Mouse (Mus musculus): ENCODE measurements around the gene Tbc1d9. TPM values are rescaled to one million over a fixed set of nuclear protein-coding genes. Genes with fewer than 3 reads are reported as not detected.

Tbc1d9 gene
- 2.6 TPM in 2 replicates for polyA plus RNA-seq (2015; fragmentation: Nextera tagmentation; extraction: Ambion mirVana)

- Histone ChIP-seq H3K4me3 (replicated peaks) (peak within 1 kb of the TSS; percentile 75), H3K9ac (peak within 1 kb of the TSS; percentile 87), H3K27ac (peak within 1 kb of the TSS; percentile 79), H3K4me2 (replicated peaks) (peak within 1 kb of the TSS; percentile 89), H3K27me3 (replicated peaks) (no peaks in the 10 kb centered on the region), H3K9me3 (no peaks in the 10 kb centered on the region), H3K4me1 (replicated peaks) (no peaks in the 10 kb centered on the region), H3K36me3 (no peaks in the 10 kb centered on the region)
- WGBS = under 1% methylated on average over 63 of the region's 63 CpGs
- peak; percentile 95 for ATAC-seq
Measured at GRCm38 (mm10) chr8:83165235-83165930, at the start of gene Tbc1d9. TSS of gene Tbc1d9 (plus strand) at chr8:83165352.

- Histone ChIP-seq H3K27me3 (replicated peaks) (no peaks in the 10 kb centered on the region), H3K4me1 (replicated peaks) (peaks cover 4% of the 10 kb centered on the region), H3K4me3 (replicated peaks) (no peak overlapping the region), H3K4me2 (replicated peaks) (no peak overlapping the region), H3K9me3 (no peaks in the 10 kb centered on the region), H3K36me3 (no peaks in the 10 kb centered on the region), H3K27ac (no peak overlapping the region), H3K9ac (no peak overlapping the region)
- WGBS = 51% methylated on average over 2 of the region's 2 CpGs
- ATAC-seq = no peak
Measured at GRCm38 (mm10) chr8:83135086-83135485, 30.1 kb upstream of the Tbc1d9 start.

GRCm38 (mm10) chr8:83140068-83140467 is 25.1 kb upstream of the Tbc1d9 start:
- WGBS = 47% methylated on average over 1 of the region's 1 CpGs
- peak; percentile 86 for ATAC-seq
- H3K27ac ChIP-seq = 0 out of 2 replicates have a peak overlapping the region, but pooled peaks have one; percentile 17

GRCm38 (mm10) chr8:83140701-83141111 is 24.4 kb upstream of the Tbc1d9 start:
- H3K36me3 ChIP-seq = no peaks in the 10 kb centered on the region
- H3K27me3 ChIP-seq (replicated peaks) = no peaks in the 10 kb centered on the region
- no peak for ATAC-seq
- H3K4me2 ChIP-seq (replicated peaks) = no peak overlapping the region
- 56% methylated on average over 3 of the region's 3 CpGs for WGBS
- H3K4me1 ChIP-seq (replicated peaks) = peaks cover 6% of the 10 kb centered on the region
- no peak overlapping the region for H3K27ac ChIP-seq
- H3K4me3 ChIP-seq (replicated peaks) = no peak overlapping the region
- H3K9me3 ChIP-seq = no peaks in the 10 kb centered on the region
- H3K9ac ChIP-seq = no peak overlapping the region

More at GRCm38 (mm10) chr8:83140068-83140467, 25.1 kb upstream of the Tbc1d9 start:
- Histone ChIP-seq H3K27me3 (replicated peaks) (no peaks in the 10 kb centered on the region), H3K36me3 (no peaks in the 10 kb centered on the region), H3K4me1 (replicated peaks) (peaks cover 6% of the 10 kb centered on the region), H3K9ac (no peak overlapping the region), H3K4me3 (replicated peaks) (no peak overlapping the region), H3K9me3 (no peaks in the 10 kb centered on the region), H3K4me2 (replicated peaks) (no peak overlapping the region)

DNA sequence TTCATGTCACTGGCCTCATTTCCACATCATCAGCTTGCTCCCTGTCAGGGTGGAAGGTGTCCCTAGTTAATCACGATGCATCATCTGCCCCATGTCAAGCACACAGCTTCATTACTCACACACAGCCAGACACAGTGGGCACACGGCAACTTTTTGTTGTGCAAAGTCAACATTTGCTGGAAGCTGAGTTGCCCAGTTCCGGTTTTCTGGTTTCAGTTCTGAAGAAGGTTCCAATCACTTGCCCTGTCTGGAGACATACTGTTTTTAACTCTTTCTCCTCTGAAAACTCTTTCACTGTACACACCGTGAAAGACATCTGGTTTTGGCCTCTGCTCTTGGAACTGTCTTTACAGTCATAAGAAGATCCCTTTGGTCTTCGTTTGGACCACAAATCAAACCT is 23.8 kb upstream of the Tbc1d9 start:
- Histone ChIP-seq H3K4me3 (replicated peaks) (no peak overlapping the region), H3K27me3 (replicated peaks) (no peaks in the 10 kb centered on the region), H3K36me3 (no peaks in the 10 kb centered on the region), H3K27ac (no peak overlapping the region), H3K4me2 (replicated peaks) (no peak overlapping the region), H3K9ac (no peak overlapping the region), H3K9me3 (no peaks in the 10 kb centered on the region), H3K4me1 (replicated peaks) (peaks cover 6% of the 10 kb centered on the region)
- no peak for ATAC-seq
- 68% methylated on average over 5 of the region's 5 CpGs for WGBS

DNA sequence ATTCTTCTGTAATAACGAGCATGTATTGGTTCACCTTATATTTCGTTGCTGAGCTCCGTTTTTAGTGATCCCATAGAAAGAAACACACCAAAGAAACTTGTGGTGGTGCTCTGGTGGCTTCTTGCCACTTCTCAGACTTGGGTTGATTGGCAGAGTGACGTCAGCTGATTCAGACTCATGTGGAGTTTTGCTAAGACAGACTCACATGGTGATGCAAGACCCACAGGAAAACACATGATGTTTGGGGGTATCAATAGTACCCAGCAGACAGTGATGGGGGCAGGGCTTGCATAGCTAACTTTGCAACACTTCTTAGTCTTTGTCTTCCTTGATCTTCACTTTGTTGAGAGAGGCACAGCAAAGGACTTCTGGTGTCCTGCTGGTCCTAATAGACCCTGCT is 20.6 kb upstream of the Tbc1d9 start:
- WGBS = 90% methylated on average over 4 of the region's 4 CpGs
- H3K4me3 ChIP-seq (replicated peaks) = no peak overlapping the region
- peaks cover 6% of the 10 kb centered on the region for H3K4me1 ChIP-seq (replicated peaks)
- no peaks in the 10 kb centered on the region for H3K36me3 ChIP-seq
- H3K27ac ChIP-seq = no peak overlapping the region
- no peak overlapping the region for H3K9ac ChIP-seq
- no peak overlapping the region for H3K4me2 ChIP-seq (replicated peaks)
- H3K9me3 ChIP-seq = no peaks in the 10 kb centered on the region
- no peak for ATAC-seq
- no peaks in the 10 kb centered on the region for H3K27me3 ChIP-seq (replicated peaks)

- Histone ChIP-seq H3K9me3 (no peaks in the 10 kb centered on the region), H3K36me3 (no peaks in the 10 kb centered on the region), H3K4me2 (replicated peaks) (no peak overlapping the region), H3K27ac (no peak overlapping the region), H3K4me1 (replicated peaks) (no peaks in the 10 kb centered on the region), H3K4me3 (replicated peaks) (no peak overlapping the region), H3K9ac (no peak overlapping the region), H3K27me3 (replicated peaks) (no peaks in the 10 kb centered on the region)
- ATAC-seq = no peak
- WGBS = 50% methylated on average over 3 of the region's 3 CpGs
Measured at GRCm38 (mm10) chr8:83145421-83145820, 19.7 kb upstream of the Tbc1d9 start.

DNA sequence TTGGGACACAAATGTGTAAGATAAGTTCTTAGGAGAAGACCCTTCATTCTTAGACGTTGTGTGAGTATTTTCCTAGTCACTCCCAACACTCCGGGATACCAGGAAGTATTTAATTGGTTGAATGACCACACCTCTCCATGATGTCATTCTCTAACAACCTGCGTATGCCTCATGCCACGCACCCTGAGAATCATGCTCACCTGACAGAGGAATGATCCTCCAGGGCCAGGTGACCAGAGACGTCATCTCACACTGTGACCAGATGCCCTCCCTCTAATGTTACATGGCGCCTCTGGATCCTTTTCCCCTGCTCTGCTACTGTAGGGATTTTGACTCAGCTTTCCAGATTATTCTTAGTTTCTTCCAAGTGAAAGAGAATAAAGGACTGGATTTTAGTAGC is 16.0 kb upstream of the Tbc1d9 start:
- no peak for ATAC-seq
- Histone ChIP-seq H3K9me3 (no peaks in the 10 kb centered on the region), H3K27ac (no peak overlapping the region), H3K27me3 (replicated peaks) (no peaks in the 10 kb centered on the region), H3K4me1 (replicated peaks) (no peaks in the 10 kb centered on the region), H3K9ac (no peak overlapping the region), H3K4me3 (replicated peaks) (no peak overlapping the region), H3K4me2 (replicated peaks) (no peak overlapping the region), H3K36me3 (no peaks in the 10 kb centered on the region)
- WGBS = 86% methylated on average over 6 of the region's 6 CpGs

- no peak overlapping the region for H3K4me2 ChIP-seq (replicated peaks)
- ATAC-seq = no peak
- H3K27me3 ChIP-seq (replicated peaks) = no peaks in the 10 kb centered on the region
- no peaks in the 10 kb centered on the region for H3K36me3 ChIP-seq
- H3K4me3 ChIP-seq (replicated peaks) = no peak overlapping the region
- H3K4me1 ChIP-seq (replicated peaks) = no peaks in the 10 kb centered on the region
- no peak overlapping the region for H3K27ac ChIP-seq
- no peak overlapping the region for H3K9ac ChIP-seq
- WGBS = 74% methylated on average over 2 of the region's 2 CpGs
- no peaks in the 10 kb centered on the region for H3K9me3 ChIP-seq
Measured at GRCm38 (mm10) chr8:83152055-83152454, 13.1 kb upstream of the Tbc1d9 start.

DNA sequence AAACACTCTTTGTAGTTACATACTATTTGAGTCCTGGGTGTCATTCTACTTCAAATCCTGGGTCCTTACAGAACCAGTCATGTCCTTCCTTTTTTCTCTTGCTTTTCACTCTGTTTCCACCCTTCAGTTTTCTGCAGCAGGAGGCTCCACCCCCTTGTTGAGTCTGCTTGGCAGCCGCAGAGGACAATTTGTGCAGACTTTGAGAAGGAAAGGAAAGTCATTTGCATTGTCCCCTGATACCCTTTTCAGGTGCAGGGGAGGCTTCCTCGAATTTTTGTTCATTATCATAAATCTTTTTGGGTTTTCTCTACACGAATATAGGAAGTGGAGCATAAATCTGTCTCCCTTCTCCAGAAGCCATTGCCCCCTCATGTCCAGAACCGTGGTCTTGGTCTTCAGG is 12.7 kb upstream of the Tbc1d9 start:
- no peaks in the 10 kb centered on the region for H3K4me1 ChIP-seq (replicated peaks)
- H3K27ac ChIP-seq = no peak overlapping the region
- H3K4me3 ChIP-seq (replicated peaks) = no peak overlapping the region
- no peak overlapping the region for H3K4me2 ChIP-seq (replicated peaks)
- H3K36me3 ChIP-seq = no peaks in the 10 kb centered on the region
- WGBS = 60% methylated on average over 4 of the region's 4 CpGs
- ATAC-seq = no peak
- no peak overlapping the region for H3K9ac ChIP-seq
- H3K9me3 ChIP-seq = no peaks in the 10 kb centered on the region
- no peaks in the 10 kb centered on the region for H3K27me3 ChIP-seq (replicated peaks)

DNA sequence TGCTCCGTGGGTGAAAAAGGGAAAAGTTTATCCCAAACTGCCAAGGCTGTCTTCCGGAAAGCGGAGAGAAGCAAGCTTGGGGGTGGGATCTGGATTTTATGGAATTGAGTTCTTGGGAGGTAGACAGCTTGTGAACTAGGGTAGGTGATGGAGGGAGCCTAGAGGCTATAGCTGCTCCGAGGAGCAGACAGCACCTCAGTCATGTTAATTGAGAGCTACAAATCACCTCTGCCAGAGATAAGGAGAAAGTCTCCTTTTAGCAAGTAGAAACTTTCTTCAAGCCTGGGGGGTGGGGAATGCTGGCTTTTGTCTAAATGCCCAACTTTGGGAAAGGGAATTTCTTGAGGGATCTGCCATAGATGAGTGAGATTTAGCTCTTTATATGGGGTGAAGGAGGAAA is 10.0 kb upstream of the Tbc1d9 start:
- Histone ChIP-seq H3K9ac (no peak overlapping the region), H3K27me3 (replicated peaks) (no peaks in the 10 kb centered on the region), H3K27ac (no peak overlapping the region), H3K4me3 (replicated peaks) (no peak overlapping the region), H3K4me1 (replicated peaks) (no peaks in the 10 kb centered on the region), H3K36me3 (no peaks in the 10 kb centered on the region), H3K9me3 (no peaks in the 10 kb centered on the region), H3K4me2 (replicated peaks) (no peak overlapping the region)
- WGBS = 30% methylated on average over 4 of the region's 4 CpGs
- no peak for ATAC-seq

DNA sequence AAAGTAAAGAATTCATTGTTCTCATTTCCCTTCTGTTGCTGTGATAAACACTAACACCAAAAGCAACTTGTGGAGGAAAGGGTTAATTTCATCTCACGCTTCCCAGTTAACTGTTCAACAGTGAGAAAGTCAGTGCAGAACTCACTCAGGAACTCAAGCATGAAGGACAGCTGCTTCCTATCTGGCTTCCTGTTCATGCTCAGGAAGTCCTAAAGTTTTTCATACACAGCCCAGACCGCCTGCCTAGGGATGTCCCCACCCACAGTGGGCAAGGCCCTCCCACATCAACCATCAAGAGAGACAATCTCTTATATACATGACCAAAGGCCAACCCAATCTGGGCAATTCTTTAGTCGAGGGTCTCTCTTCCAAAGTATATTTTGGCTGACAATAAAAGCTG is 6.2 kb upstream of the Tbc1d9 start:
- Histone ChIP-seq H3K4me1 (replicated peaks) (no peaks in the 10 kb centered on the region), H3K4me2 (replicated peaks) (no peak overlapping the region), H3K27me3 (replicated peaks) (no peaks in the 10 kb centered on the region), H3K9ac (no peak overlapping the region), H3K4me3 (replicated peaks) (no peak overlapping the region), H3K9me3 (no peaks in the 10 kb centered on the region), H3K36me3 (no peaks in the 10 kb centered on the region), H3K27ac (no peak overlapping the region)
- WGBS = 64% methylated on average over 3 of the region's 3 CpGs
- ATAC-seq = 0 out of 2 replicates have a peak, but pooled peaks have one; percentile 36

GRCm38 (mm10) chr8:83159615-83160014 is 5.5 kb upstream of the Tbc1d9 start:
- H3K4me3 ChIP-seq (replicated peaks) = no peak overlapping the region
- WGBS = 83% methylated on average over 1 of the region's 1 CpGs

More at GRCm38 (mm10) chr8:83159615-83160014, 5.5 kb upstream of the Tbc1d9 start:
- H3K9me3 ChIP-seq = no peaks in the 10 kb centered on the region
- H3K36me3 ChIP-seq = no peaks in the 10 kb centered on the region
- no peak overlapping the region for H3K9ac ChIP-seq
- H3K4me1 ChIP-seq (replicated peaks) = no peaks in the 10 kb centered on the region
- H3K27ac ChIP-seq = no peak overlapping the region
- no peak overlapping the region for H3K4me2 ChIP-seq (replicated peaks)
- no peaks in the 10 kb centered on the region for H3K27me3 ChIP-seq (replicated peaks)
- ATAC-seq = no peak
